Comparison of ENCODE assay signal across 13 mouse cellular contexts in the genomic region with DNA sequence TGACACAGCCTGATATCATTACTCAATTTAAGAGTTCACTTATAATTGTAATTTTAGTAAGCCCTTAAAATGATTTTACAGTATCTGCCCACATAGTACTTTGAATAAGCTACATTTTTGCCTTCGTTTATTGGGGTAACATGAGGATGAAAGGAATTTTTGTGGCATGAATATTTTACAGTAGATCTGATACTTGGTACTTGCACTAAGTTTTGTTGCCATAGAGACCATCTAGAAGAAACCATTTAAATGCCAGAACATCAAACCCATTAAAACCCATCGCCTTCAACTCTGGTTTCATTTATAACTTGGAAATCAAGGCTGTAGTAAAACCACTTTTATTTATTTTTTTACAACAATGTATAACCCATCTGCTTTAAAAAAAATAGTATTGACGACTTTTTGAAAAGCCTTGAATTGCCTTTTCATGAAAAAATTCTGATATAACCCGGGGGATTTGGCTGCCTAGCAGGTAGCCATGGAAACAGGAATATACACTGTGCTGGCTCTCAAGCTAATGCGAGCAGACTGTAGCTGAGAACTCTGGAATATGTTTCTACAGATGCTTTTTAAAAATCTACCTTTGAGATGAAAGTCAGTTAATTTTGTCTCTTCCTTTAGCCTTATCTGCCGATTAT.
A peak's percentile ranks its signal among the peaks of the same experiment; 100 is the strongest.
DNase-seq lines count a peak whose midpoint lies in the region; TF ChIP-seq lines count a peak whose summit lies in the region.
"Had no signal": no experiment of that assay in that cellular context is flagged by ENCODE, and none has a peak within 500 bp of the region (broad histone marks: within the 10 kb centered on the region; RNA-seq: fewer than 3 reads in every experiment).

No protein-coding gene starts in this region.

- TF ChIP-seq CTCF in thymus, adult 2 months (IDR thresholded peaks at IDR 0.05; ENCODE audit: borderline replicate concordance, control insufficient read depth, extremely low read depth, insufficient read depth, low read length, poor library complexity) = no peak

- H3K9me3 ChIP-seq in heart, embryonic 10.5 days = no peaks in the 10 kb centered on the region
- H3K9me3 ChIP-seq: limb, embryonic 12.5 days had no signal

- no peak overlapping the region for H3K4me3 ChIP-seq in heart, embryonic 10.5 days
- H3K4me3 ChIP-seq in thymus, adult 2 months (ENCODE audit: control insufficient read depth, insufficient read depth, low read length) = no peak overlapping the region
- H3K4me3 ChIP-seq: limb, embryonic 12.5 days had no signal

- 83% methylated on average over 6 of the region's 6 CpGs for WGBS in heart, embryonic 10.5 days
- WGBS in thymus, adult 2 months = 87% methylated on average over 6 of the region's 6 CpGs

- no peaks in the 10 kb centered on the region for H3K27me3 ChIP-seq in heart, embryonic 10.5 days (ENCODE audit: insufficient read depth, poor library complexity, severe bottlenecking)
- H3K27me3 ChIP-seq in thymus, adult 2 months (ENCODE audit: control insufficient read depth, insufficient read depth, low read length) = no peaks in the 10 kb centered on the region
- H3K27me3 ChIP-seq: limb, embryonic 12.5 days had no signal

- no peak overlapping the region for H3K27ac ChIP-seq in heart, embryonic 10.5 days
- H3K27ac ChIP-seq in thymus, adult 2 months (ENCODE audit: control insufficient read depth, insufficient read depth, low read length) = no peak overlapping the region
- H3K27ac ChIP-seq: limb, embryonic 12.5 days had no signal

- no peaks in the 10 kb centered on the region for H3K36me3 ChIP-seq in heart, embryonic 10.5 days
- H3K36me3 ChIP-seq in thymus, adult 2 months (ENCODE audit: control insufficient read depth, insufficient read depth, low read length) = no peaks in the 10 kb centered on the region
- H3K36me3 ChIP-seq: limb, embryonic 12.5 days had no signal

- TF ChIP-seq POLR2A in thymus, adult 2 months (IDR thresholded peaks at IDR 0.05; ENCODE audit: control insufficient read depth, extremely low read depth, insufficient read depth, low read length, poor library complexity) = no peak

- no peaks in the 10 kb centered on the region for H3K4me1 ChIP-seq in heart, embryonic 10.5 days
- H3K4me1 ChIP-seq in thymus, adult 2 months (replicated peaks; ENCODE audit: control insufficient read depth, insufficient read depth, low read length) = no peaks in the 10 kb centered on the region
- H3K4me1 ChIP-seq: limb, embryonic 12.5 days had no signal

- peak; percentile 23 to 30 for DNase-seq in cerebellum, postnatal 10 days
- DNase-seq in cerebellum, adult 18-20 months = no peak
- DNase-seq in retina, embryonic 14.5 days (ENCODE audit: low spot score) = peak; percentile 20
- DNase-seq in retina, postnatal 1 day = no peak
- DNase-seq in left cerebral cortex, adult 9 months (ENCODE audit: low spot score in 2 of 2) = peak; percentile 20 to 49
- DNase-seq in telencephalon, adult 2 months (ENCODE audit: low read depth, low spot score) = peak; percentile 77
- DNase-seq in heart, embryonic 10.5 days (ENCODE audit: low spot score) = no peak
- no peak for DNase-seq in thymus, adult 2 months
- DNase-seq: cerebellum, adult 11 months; gastrocnemius, postnatal 36 days; heart, postnatal 10 days; lung, postnatal 10 days had no signal

Comparison
In these comparisons a context has a peak if more than half of its experiments do, and no peak if none do; other contexts are left out.
1. DNase-seq: peak in cerebellum, postnatal 10 days (2 of 2), retina, embryonic 14.5 days (single experiment), left cerebral cortex, adult 9 months (2 of 2) and telencephalon, adult 2 months (single experiment); none in cerebellum, adult 18-20 months (0 of 2), retina, postnatal 1 day (single experiment), heart, embryonic 10.5 days (single experiment) and thymus, adult 2 months (single experiment).